Mouse (Mus musculus): ENCODE measurements around the gene Gmpr2. TPM values are rescaled to one million over a fixed set of nuclear protein-coding genes. Genes with fewer than 3 reads are reported as not detected.

Gene Gmpr2
- total RNA-seq (2021): 1 to 10 TPM; 5.9 to 8.6 TPM
- long read RNA-seq, experiment 1, partial matches to known transcripts: 1 of 10 reads
- long read RNA-seq, experiment 1, other reads (novel, unspliced or antisense): 5 of 10 reads
- long read RNA-seq, experiment 2, transcript Gmpr2-201 (10 exons, 1,993 nt): major isoform, 8 of 9 reads
- long read RNA-seq, experiment 2, partial matches to known transcripts: 0 of 9 reads
- long read RNA-seq, experiment 2, other reads (novel, unspliced or antisense): 1 of 9 reads

- peak; percentile 65 for DNase-seq
Observed at GRCm38 (mm10) chr14:55671833-55672740, at the start of gene Gmpr2, which contains the start of gene Nedd8. Gene Gmpr2, plus strand, starts transcription at chr14:55671941. Gene Nedd8, minus strand, starts transcription at chr14:55672124.

GRCm38 (mm10) chr14:55628077-55628827, 43.5 kb upstream of the Gmpr2 start:
- DNase-seq: no peak

- DNase-seq: peak; percentile 58
Observed at GRCm38 (mm10) chr14:55629312-55629711, 42.4 kb upstream of the Gmpr2 start.

GRCm38 (mm10) chr14:55634874-55635522, 36.7 kb upstream of the Gmpr2 start:
- peak; percentile 56 for DNase-seq

- peak; percentile 85 for DNase-seq
Observed at GRCm38 (mm10) chr14:55635523-55636007, 36.2 kb upstream of the Gmpr2 start, which contains the start of gene Ipo4. Gene Ipo4, minus strand, starts transcription at chr14:55635957.

DNA sequence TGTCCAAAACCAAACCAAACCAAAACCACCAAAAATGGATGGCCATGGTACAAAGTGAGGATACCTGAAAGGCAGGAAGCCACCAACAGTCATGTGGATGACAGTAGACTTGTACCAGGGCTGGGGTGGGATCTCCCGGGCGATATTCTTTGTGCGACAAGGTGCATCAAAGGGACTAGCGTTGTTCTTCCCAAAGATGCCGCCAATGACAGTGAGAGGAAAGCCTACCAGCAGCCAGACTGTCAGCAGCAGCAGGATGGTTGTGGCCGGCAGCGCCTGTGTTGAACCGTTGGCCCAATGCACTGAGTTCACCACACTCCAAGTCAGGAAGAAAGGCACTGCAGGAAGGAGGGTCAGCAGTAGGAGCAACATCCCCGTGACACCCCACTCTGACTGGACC, 33.9 kb upstream of the Gmpr2 start, which contains the start of gene Gm49378:
Gene Gm49378 (minus strand): TSS at position 101 of the 400 bp plus-strand sequence.
- no peak for DNase-seq

GRCm38 (mm10) chr14:55640816-55641215, 30.9 kb upstream of the Gmpr2 start:
- no peak for DNase-seq

- DNase-seq: no peak
Observed at GRCm38 (mm10) chr14:55641291-55641690, 30.4 kb upstream of the Gmpr2 start.

DNA sequence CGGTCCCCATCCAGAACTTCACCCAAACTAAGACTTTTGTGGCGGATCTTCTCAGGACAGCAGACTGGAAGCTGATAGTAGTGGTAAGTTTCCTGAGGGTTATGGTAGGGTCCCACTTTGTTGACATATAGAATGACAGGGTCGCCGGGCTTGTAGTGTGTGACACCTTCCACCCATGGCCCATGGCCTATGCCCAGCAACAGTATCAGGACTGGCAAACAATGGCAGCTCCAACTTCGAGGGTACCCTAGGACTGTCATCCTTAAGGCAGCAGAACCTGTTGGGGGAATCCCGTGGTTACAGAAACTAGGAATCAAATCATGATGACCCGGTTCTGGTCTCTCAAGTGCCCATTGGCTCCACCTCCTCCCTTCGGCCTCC, 29.1 kb upstream of the Gmpr2 start:
- no peak for DNase-seq

DNA sequence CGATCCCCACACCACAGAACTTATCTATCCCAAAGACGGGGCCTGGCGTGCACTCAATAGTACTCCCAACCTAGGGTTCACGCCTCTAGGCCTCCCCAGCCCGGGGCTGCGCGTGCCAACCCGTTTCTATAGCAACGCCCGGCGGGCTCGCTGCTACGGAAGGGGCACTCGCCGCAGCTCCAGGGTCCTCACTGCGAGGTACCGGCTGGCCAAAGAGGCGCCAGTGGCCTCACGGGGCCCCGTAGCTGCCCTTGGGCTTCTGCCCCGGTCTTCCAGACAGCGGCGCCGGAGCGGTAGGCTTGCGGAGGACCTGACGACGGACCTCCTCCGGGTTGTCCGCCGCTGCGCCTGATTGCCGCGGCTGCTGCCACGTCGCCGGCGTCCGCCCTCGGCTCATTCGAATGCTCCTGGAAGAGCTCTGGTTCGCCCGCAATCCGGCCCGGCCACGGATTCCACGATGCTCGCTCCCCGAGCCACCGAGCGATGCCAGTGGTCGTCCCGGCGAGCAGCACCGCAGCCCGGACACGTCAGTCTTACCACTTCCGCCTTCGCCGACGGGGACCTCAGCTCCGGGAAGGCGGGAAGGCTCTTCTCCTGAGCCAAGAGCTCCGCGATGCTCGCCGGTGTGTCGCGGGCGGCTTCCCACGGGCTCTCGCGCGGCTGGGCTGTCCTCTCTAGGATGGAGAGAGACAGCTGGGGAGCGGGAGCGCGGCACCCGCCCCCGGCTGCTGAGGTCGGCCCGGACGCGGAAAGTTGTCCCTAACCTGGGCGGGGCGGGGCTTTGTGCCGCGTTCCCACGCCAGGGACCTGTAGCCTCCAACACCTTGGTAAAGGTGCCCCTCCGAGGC, 28.5 kb upstream of the Gmpr2 start, which contains the start of gene Tm9sf1:
Gene Tm9sf1 (minus strand): TSS at position 747 of the 848 bp plus-strand sequence.
- peak; percentile 82 for DNase-seq

DNA sequence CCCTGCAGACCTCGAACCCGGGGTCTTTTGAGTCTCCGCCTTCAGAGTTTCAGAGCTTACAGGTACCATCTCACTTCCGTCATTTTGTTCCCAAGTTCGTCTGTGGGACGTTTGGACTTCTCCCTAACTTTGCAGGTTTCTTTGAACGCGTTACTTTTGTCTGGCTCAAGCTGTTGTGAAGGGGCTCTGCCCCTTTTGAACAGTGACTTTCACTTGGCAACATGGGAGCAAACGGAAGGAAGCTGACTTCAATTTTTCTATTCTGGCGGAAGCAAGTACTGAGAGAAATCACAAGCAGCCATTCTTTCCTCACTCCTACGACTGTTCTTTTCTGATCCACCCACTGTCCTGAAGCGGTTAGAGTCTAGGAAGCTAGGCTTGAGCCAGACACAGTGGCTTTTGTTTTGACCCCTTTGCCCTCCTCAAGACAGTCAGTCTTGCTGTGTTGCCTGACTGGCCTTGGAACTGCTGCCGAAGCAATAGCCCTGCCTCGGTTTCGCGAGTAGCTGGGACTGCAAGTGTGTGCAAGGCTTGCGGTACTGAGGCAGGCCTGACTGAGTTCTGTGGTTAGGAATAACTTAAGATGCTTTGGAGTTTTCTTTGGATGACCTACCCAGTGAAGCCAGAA, 27.4 kb upstream of the Gmpr2 start:
- DNase-seq: no peak

DNA sequence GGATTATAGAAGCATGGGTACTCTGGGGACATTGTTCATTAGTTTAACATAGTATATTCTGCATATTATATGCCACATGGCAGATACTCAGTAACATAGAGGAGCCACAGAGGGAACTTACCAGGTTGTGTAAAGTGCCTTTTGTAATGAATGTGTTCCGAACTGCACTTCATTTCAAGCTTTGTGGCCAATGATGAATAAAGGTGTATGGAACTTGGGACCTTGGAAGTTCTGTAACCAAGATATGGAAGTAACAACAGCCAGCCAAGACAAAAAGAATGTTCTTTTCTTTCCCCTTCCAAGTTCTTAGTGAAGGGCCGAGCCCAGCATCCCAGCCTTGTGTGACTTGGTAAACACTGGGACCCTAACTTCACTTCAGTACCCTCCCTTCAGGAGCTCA, 21.9 kb upstream of the Gmpr2 start, which contains the start of gene Tssk4:
Gene Tssk4 (plus strand): TSS at position 301 of the 400 bp plus-strand sequence.
- DNase-seq: no peak

DNA sequence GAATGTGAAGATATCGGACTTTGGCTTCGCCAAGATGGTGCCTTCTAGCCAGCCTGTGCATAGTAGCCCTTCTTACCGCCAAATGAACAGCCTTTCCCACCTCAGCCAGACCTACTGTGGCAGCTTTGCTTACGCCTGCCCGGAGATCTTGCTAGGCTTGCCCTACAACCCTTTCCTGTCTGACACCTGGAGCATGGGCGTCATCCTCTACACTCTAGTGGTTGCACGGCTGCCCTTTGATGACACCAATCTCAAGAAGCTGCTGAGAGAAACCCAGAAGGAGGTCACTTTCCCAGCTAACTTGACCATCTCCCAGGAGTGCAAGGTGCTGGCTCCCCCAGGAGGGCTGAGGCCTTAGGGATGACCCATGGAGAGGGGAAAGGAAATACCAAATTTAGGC, 20.2 kb upstream of the Gmpr2 start:
- DNase-seq: no peak

- no peak for DNase-seq
Observed at GRCm38 (mm10) chr14:55656935-55657334, 14.8 kb upstream of the Gmpr2 start.

DNA sequence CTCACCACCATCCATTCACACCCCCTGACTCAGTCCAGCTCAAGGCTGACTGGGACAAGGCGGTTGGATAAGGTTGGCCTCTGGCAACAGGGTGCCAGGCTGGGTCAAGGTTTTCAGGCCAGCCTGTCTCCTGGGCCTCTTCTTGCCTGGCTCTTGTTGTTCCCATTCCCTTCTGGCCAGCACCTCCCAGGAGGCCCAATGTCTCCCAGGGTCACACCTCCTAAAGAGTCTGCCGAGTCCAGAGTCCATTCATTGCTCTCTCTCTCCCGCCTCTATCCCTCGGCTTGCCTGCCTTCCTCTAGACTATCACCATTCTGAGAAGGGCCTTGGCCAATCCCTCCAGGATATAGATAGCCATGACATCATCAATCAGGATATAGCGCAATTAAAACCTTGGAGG, 13.7 kb upstream of the Gmpr2 start:
- no peak for DNase-seq

DNA sequence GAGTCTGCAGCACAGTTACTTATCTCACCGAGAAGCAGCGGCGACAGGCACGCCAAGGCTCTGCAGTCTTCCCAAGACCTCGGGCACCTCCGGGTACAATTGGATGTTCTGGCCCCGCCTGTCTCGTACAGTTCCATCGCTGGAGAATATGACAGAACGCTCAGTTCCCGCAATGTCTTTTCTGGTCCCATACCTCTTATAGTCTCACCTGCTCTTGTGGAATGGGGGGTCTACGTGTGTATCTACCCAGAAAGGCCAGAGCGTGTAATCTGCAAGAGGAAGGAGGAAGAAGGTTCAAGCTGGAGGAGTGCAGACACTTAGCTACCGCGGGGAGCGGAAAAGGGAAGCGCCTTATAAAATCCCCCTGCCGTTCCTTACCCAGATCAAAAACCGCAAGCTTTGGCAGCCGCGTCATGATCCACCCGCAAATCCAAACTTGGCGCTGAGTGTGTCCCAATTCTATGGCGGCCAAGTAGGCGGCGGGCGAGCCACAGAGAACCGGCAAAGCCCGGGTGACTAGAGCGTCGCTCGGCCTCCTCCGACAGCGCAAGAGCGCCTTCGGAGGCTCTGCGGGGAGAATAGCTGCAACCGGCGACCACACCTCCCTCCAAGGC, 11.7 kb upstream of the Gmpr2 start, which contains the start of gene Mdp1:
Gene Mdp1 (minus strand): TSS at position 549 of the 614 bp plus-strand sequence.
- DNase-seq: peak; percentile 75

- DNase-seq: no peak
Observed at GRCm38 (mm10) chr14:55660636-55661035, 11.1 kb upstream of the Gmpr2 start.

GRCm38 (mm10) chr14:55671486-55671832, 282 bp upstream of the Gmpr2 start:
- no peak for DNase-seq

DNA sequence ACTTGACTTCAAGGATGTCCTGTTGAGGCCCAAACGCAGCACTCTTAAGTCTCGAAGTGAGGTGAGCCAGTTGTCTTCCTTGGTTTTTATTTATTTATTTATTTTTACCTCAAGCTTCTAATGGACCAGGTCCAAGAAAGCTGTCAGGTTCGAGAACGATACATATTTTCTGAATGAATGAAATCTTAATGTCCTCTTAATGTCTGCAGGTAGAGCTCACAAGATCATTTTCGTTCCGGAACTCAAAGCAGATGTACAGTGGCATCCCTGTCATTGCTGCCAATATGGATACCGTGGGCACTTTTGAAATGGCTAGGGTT, 960 bp downstream of the Gmpr2 start:
- DNase-seq: no peak

GRCm38 (mm10) chr14:55677615-55678014, 5.9 kb downstream of the Gmpr2 start:
- no peak for DNase-seq
